ENCODE assay signal across 28 mouse cellular contexts in genomic region chrX:77469216-77469615, GRCm38 (mm10). TPM values are rescaled to one million over a fixed set of nuclear protein-coding genes. Genes with fewer than 3 reads are reported as not detected.
DNase-seq lines count a peak whose midpoint lies in the region; ATAC-seq and TF ChIP-seq lines count a peak whose summit lies in the region.
"Had no signal": no experiment of that assay in that cellular context is flagged by ENCODE, and none has a peak within 500 bp of the region (broad histone marks: within the 10 kb centered on the region; RNA-seq: fewer than 3 reads in every experiment).

No protein-coding gene starts in this region.

- H3K27ac ChIP-seq in kidney, adult 2 months (ENCODE audit: insufficient read depth, low read depth, low read length): no peak overlapping the region
- no peak overlapping the region for H3K27ac ChIP-seq in kidney, embryonic 14.5 days (ENCODE audit: low read depth, low read length)
- H3K27ac ChIP-seq in kidney, embryonic 15.5 days: no peak overlapping the region
- H3K27ac ChIP-seq: embryonic facial prominence, embryonic 13.5 days; forebrain, embryonic 10.5 days; forebrain, embryonic 15.5 days; gastrocnemius, adult 2 months; heart, adult 2 months; hindbrain, embryonic 10.5 days; hindbrain, embryonic 15.5 days; intestine, embryonic 15.5 days; limb, embryonic 10.5 days; limb, embryonic 15.5 days; liver, embryonic 13.5 days; lung, embryonic 15.5 days; macrophage; midbrain, embryonic 13.5 days had no signal

- WGBS in kidney, adult 2 months: 64% methylated on average over 1 of the region's 1 CpGs
- 65% methylated on average over 1 of the region's 1 CpGs for whole genome bisulfite sequencing in kidney, embryonic 14.5 days
- 53% methylated on average over 1 of the region's 1 CpGs for WGBS in kidney, embryonic 15.5 days

- peak; percentile 49 for DNase-seq in kidney, adult 2 months
- peak; percentile 5 to 26 for DNase-seq in kidney, postnatal 36 days
- DNase-seq in CD4-positive helper T cell, adult 2 months (ENCODE audit: low read depth, low spot score): peak; percentile 48
- peak; percentile 44 for DNase-seq in induced T-regulatory cell, adult 2 months (ENCODE audit: low read depth)
- DNase-seq in yolk sac, embryonic 10.5 days (ENCODE audit: low spot score): no peak
- no peak for DNase-seq in layer of hippocampus, adult 9-11 months
- DNase-seq: adrenal gland, postnatal 14 days; cerebellum, adult 11 months; cerebellum, adult 9-11 months; gastrocnemius, adult 2 months; heart, adult 2 months; heart, postnatal 14 days; liver, embryonic 13.5 days; thymus, postnatal 4 days had no signal

- no peaks in the 10 kb centered on the region for H3K36me3 ChIP-seq in kidney, adult 2 months (ENCODE audit: control insufficient read depth, insufficient read depth, low read length)
- no peaks in the 10 kb centered on the region for H3K36me3 ChIP-seq in kidney, embryonic 14.5 days (ENCODE audit: control insufficient read depth, insufficient read depth, low read length)
- no peaks in the 10 kb centered on the region for H3K36me3 ChIP-seq in kidney, embryonic 15.5 days
- H3K36me3 ChIP-seq: embryonic facial prominence, embryonic 13.5 days; forebrain, embryonic 10.5 days; forebrain, embryonic 15.5 days; hindbrain, embryonic 10.5 days; hindbrain, embryonic 15.5 days; intestine, embryonic 15.5 days; limb, embryonic 10.5 days; limb, embryonic 15.5 days; liver, embryonic 13.5 days; lung, embryonic 15.5 days; midbrain, embryonic 13.5 days had no signal

- H3K4me1 ChIP-seq in kidney, adult 2 months (ENCODE audit: control insufficient read depth, insufficient read depth, low read length): no peaks in the 10 kb centered on the region; the same call in 1 of the 2 replicates
- no peaks in the 10 kb centered on the region for H3K4me1 ChIP-seq in kidney, embryonic 14.5 days (ENCODE audit: control insufficient read depth, insufficient read depth, low read length)
- no peaks in the 10 kb centered on the region for H3K4me1 ChIP-seq in kidney, embryonic 15.5 days
- H3K4me1 ChIP-seq: embryonic facial prominence, embryonic 13.5 days; forebrain, embryonic 10.5 days; forebrain, embryonic 15.5 days; hindbrain, embryonic 10.5 days; hindbrain, embryonic 15.5 days; intestine, embryonic 15.5 days; limb, embryonic 10.5 days; limb, embryonic 15.5 days; liver, embryonic 13.5 days; lung, embryonic 15.5 days; midbrain, embryonic 13.5 days had no signal

- no peak overlapping the region for H3K4me2 ChIP-seq in kidney, embryonic 14.5 days (replicated peaks; ENCODE audit: low read depth, low read length)
- no peak overlapping the region for H3K4me2 ChIP-seq in kidney, embryonic 15.5 days
- H3K4me2 ChIP-seq: embryonic facial prominence, embryonic 13.5 days; forebrain, embryonic 15.5 days; hindbrain, embryonic 15.5 days; intestine, embryonic 15.5 days; limb, embryonic 15.5 days; liver, embryonic 13.5 days; lung, embryonic 15.5 days; midbrain, embryonic 13.5 days had no signal

- no peak for TF ChIP-seq POLR2A in kidney, adult 2 months (IDR thresholded peaks at IDR 0.05; ENCODE audit: low read depth, low read length)

- H3K9me3 ChIP-seq in kidney, embryonic 14.5 days (ENCODE audit: control insufficient read depth, low read length): no peaks in the 10 kb centered on the region
- H3K9me3 ChIP-seq in kidney, embryonic 15.5 days (replicated peaks): no peaks in the 10 kb centered on the region
- H3K9me3 ChIP-seq: embryonic facial prominence, embryonic 13.5 days; forebrain, embryonic 10.5 days; forebrain, embryonic 15.5 days; hindbrain, embryonic 10.5 days; hindbrain, embryonic 15.5 days; intestine, embryonic 15.5 days; limb, embryonic 10.5 days; limb, embryonic 15.5 days; liver, embryonic 13.5 days; lung, embryonic 15.5 days; midbrain, embryonic 13.5 days had no signal

- no peaks in the 10 kb centered on the region for H3K27me3 ChIP-seq in kidney, adult 2 months (replicated peaks; ENCODE audit: control insufficient read depth, insufficient read depth, low read length)
- H3K27me3 ChIP-seq in kidney, embryonic 14.5 days (ENCODE audit: control insufficient read depth, insufficient read depth, low read length): no peaks in the 10 kb centered on the region
- H3K27me3 ChIP-seq in kidney, embryonic 15.5 days: no peaks in the 10 kb centered on the region
- H3K27me3 ChIP-seq: CH12.LX; embryonic facial prominence, embryonic 13.5 days; forebrain, embryonic 15.5 days; hindbrain, embryonic 15.5 days; intestine, embryonic 15.5 days; limb, embryonic 15.5 days; liver, embryonic 13.5 days; lung, embryonic 15.5 days; midbrain, embryonic 13.5 days had no signal

- no peak for TF ChIP-seq CTCF in kidney, adult 2 months (conservative IDR thresholded peaks at IDR 0.05; ENCODE audit: insufficient read depth, insufficient read length, low read depth, low read length)

- H3K9ac ChIP-seq in kidney, embryonic 14.5 days (ENCODE audit: low read depth, low read length): no peak overlapping the region
- H3K9ac ChIP-seq in kidney, embryonic 15.5 days: no peak overlapping the region
- H3K9ac ChIP-seq: embryonic facial prominence, embryonic 13.5 days; forebrain, embryonic 15.5 days; hindbrain, embryonic 15.5 days; intestine, embryonic 15.5 days; limb, embryonic 15.5 days; liver, embryonic 13.5 days; lung, embryonic 15.5 days; midbrain, embryonic 13.5 days had no signal

- no peak overlapping the region for H3K4me3 ChIP-seq in kidney, adult 2 months (ENCODE audit: insufficient read depth, low read depth, low read length)
- H3K4me3 ChIP-seq in kidney, embryonic 14.5 days (ENCODE audit: low read length): no peak overlapping the region
- no peak overlapping the region for H3K4me3 ChIP-seq in kidney, embryonic 15.5 days (replicated peaks)
- H3K4me3 ChIP-seq: embryonic facial prominence, embryonic 13.5 days; forebrain, embryonic 10.5 days; forebrain, embryonic 15.5 days; gastrocnemius, adult 2 months; heart, adult 2 months; hindbrain, embryonic 10.5 days; hindbrain, embryonic 15.5 days; intestine, embryonic 15.5 days; limb, embryonic 10.5 days; limb, embryonic 15.5 days; liver, embryonic 13.5 days; lung, embryonic 15.5 days; midbrain, embryonic 13.5 days had no signal

- ATAC-seq in kidney, embryonic 14.5 days (ENCODE audit: low FRiP score, low TSS enrichment): no peak
- ATAC-seq in kidney, embryonic 15.5 days (replicated peaks; ENCODE audit: low FRiP score): no peak
- ATAC-seq: forebrain, embryonic 15.5 days; intestine, embryonic 15.5 days; midbrain, embryonic 13.5 days had no signal

RNA-seq across cellular contexts. Expression of gene Tbl1x, which starts 41.6 kb away (rescaled TPM):
- 15.2 and 17.1 TPM in 2 replicates for polyA plus RNA-seq in kidney, adult 2 months (2012; rRNA removed)
- 67.1 and 98.9 TPM in 2 replicates for polyA plus RNA-seq in kidney, embryonic 14.5 days (2014; fragmentation: Nextera tagmentation; extraction: Ambion mirVana)
- polyA plus RNA-seq in kidney, embryonic 15.5 days (2015; fragmentation: Nextera tagmentation; extraction: Ambion mirVana): 73.8 and 76.1 TPM in 2 replicates

Comparison
In these comparisons a context has a peak if more than half of its experiments do, and no peak if none do; other contexts are left out.
1. DNase-seq: peak in kidney, adult 2 months (single experiment), kidney, postnatal 36 days (2 of 2), CD4-positive helper T cell, adult 2 months (single experiment) and induced T-regulatory cell, adult 2 months (single experiment); none in yolk sac, embryonic 10.5 days (single experiment) and layer of hippocampus, adult 9-11 months (single experiment).